Mouse (Mus musculus) lung, postnatal 10 days (tissue): ENCODE measurements around the gene Cpb1.

Source experiments
- DNase-seq: peaks from one replicate; pipeline ENCODE4 v3.0.0; 2021

Gene Cpb1

GRCm38 (mm10) chr3:20275633-20276032 lies at the start of gene Cpb1:
Cpb1 (minus strand) TSS chr3:20275733.
- no peak for DNase-seq

- DNase-seq, result no peak
Observed at GRCm38 (mm10) chr3:20317233-20317632, 41.7 kb upstream of the Cpb1 start.

- DNase-seq, result no peak
Observed at GRCm38 (mm10) chr3:20309142-20309541, 33.6 kb upstream of the Cpb1 start.

GRCm38 (mm10) chr3:20307256-20307655 lies 31.7 kb upstream of the Cpb1 start:
- no peak for DNase-seq

- DNase-seq, result peak; percentile 2
Observed at GRCm38 (mm10) chr3:20304758-20305352, 29.3 kb upstream of the Cpb1 start.

GRCm38 (mm10) chr3:20295546-20295945 lies 20.0 kb upstream of the Cpb1 start:
- no peak for DNase-seq

GRCm38 (mm10) chr3:20294542-20295348 lies 19.2 kb upstream of the Cpb1 start:
- no peak for DNase-seq

- no peak for DNase-seq
Observed at GRCm38 (mm10) chr3:20291370-20291769, 15.8 kb upstream of the Cpb1 start.

- DNase-seq, result no peak
Observed at GRCm38 (mm10) chr3:20288761-20289160, 13.2 kb upstream of the Cpb1 start.

GRCm38 (mm10) chr3:20281796-20282195 lies 6.3 kb upstream of the Cpb1 start:
- no peak for DNase-seq

- peak; percentile 47 for DNase-seq
Observed at GRCm38 (mm10) chr3:20254566-20255479, 20.7 kb downstream of the Cpb1 start.

GRCm38 (mm10) chr3:20243913-20244312 lies 31.6 kb downstream of the Cpb1 start:
- DNase-seq, result no peak

- no peak for DNase-seq
Observed at GRCm38 (mm10) chr3:20242050-20242449, 33.5 kb downstream of the Cpb1 start, which contains the start of gene Cpa3. Cpa3 (minus strand) TSS chr3:20242181.

- no peak for DNase-seq
Observed at GRCm38 (mm10) chr3:20239741-20240140, 35.8 kb downstream of the Cpb1 start.

- no peak for DNase-seq
Observed at GRCm38 (mm10) chr3:20236965-20237364, 38.6 kb downstream of the Cpb1 start.

- no peak for DNase-seq
Observed at GRCm38 (mm10) chr3:20229027-20229426, 46.5 kb downstream of the Cpb1 start.

GRCm38 (mm10) chr3:20225429-20225828 lies 50.1 kb downstream of the Cpb1 start:
- no peak for DNase-seq

- DNase-seq, result no peak
Observed at GRCm38 (mm10) chr3:20222926-20223698, 52.4 kb downstream of the Cpb1 start.

GRCm38 (mm10) chr3:20222136-20222535 lies 53.4 kb downstream of the Cpb1 start:
- DNase-seq, result no peak

GRCm38 (mm10) chr3:20198869-20199268 lies 76.7 kb downstream of the Cpb1 start:
- peak; percentile 68 for DNase-seq
